Mouse (Mus musculus) frontal cortex, adult (tissue): ENCODE data around the gene Olfr1349.
"Not testable (repeated sequence)": the region's sequence is repeated elsewhere in the genome, so short reads cannot be mapped to it uniquely, and the experiment has no call there.

Experiments
- ATAC-seq: cut with Nextera tagmentation; 2 replicates; pipeline ENCODE4 v1.9.2; 2017; ENCODE audit warnings: mild to moderate bottlenecking, moderate library complexity, mixed read lengths; ENCODE audit not compliant: low TSS enrichment

The Olfr1349 gene

DNA sequence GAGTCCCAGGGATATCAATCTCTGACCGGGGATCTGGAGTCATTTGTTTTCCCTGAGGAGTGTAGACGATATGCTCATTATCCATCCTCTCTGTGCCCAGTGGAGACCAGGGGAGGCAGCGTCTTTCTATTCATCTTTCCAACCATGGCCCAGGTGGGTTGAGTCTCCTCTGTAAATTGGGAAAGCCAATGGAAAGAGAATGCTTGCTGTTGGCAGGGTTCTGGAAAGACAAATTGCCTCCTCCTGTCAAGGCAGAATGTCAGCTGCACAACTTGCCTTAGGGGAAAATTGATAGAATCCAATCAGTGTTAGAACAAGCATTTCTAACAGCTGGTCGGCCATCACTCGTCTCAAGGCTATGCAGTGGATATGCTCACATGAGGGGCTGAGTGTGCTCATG is at the start of gene Olfr1349:
Olfr1349 (minus strand) TSS at position 101 of the 400 bp plus-strand sequence.
- ATAC-seq: no peak

DNA sequence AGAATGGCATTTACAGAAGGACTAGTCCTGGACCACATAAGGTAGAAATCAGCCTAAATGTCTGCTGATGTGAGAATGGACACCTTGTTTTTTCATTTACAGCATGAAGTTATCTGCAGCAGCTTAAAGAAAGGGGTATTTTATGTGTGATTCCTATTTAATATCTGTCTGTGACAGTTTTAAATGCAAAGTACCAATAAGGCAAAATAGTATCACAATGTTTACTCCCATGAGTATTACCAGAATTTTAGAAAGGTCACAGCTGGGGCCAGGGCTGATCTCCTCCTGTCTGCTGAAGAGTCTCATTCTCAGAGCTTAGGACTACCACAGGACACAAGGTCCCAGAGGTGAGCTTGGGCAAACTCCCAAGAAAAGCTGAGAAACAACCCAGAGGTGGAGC is 41.8 kb upstream of the Olfr1349 start, which contains the start of gene Olfr1350:
Olfr1350 (plus strand) TSS at position 301 of the 400 bp plus-strand sequence.
- no peak for ATAC-seq

DNA sequence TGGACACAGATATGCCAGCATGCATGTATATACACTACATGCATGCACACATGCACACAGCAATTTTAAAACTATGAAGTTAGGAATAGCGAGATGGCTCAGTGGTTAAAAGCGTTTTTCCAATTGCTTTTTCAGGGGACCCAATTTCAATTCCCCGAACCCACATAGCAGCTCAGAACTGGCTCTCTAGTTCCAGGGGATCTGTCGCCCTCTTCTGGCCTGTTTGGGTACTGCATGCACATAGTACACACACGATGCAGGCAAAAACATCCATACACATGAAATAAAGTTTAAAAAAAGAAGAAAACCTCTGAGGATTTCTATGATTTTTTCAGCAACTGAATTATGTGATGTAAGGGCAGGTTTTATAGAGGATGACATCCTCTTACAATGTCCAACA is 3.4 kb upstream of the Olfr1349 start:
- ATAC-seq: no peak

DNA sequence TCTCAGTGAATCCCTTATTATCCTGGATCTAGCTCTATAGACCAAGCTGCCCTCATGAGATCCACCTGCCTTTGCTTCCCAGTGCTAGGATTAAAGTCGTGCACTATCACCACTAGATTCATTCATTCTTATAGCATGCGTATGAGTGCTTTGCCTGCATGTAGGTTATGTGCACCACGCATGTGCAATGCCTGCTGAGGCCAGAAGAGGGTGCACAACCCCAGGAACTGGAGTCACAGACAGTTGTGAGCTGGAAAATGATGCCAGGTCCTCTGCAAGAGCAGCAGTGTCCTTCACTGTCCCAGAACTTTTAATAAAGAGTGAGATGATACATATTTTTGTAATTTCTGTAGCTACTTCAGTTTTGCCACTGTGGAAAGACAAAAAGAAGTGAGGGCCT is 2.3 kb upstream of the Olfr1349 start:
- no peak for ATAC-seq

DNA sequence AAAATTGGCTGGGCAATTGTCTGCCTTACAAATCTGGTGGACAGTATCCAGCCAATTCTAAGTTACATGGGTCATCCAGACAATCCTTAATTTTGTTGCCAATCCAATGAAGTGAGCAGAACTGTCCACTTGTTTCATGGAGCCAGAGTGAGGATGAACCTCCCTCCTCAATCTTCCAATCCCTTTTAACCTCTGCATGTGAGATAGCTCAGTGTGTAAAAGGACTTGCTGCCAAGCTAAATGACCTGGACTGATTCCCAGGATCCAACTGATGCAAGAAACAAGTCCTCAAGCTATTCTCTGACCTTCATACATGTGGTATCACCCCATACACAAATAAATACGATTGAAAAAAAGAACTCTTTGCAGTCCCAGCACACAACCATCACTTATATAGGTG is 1.1 kb downstream of the Olfr1349 start:
- no peak for ATAC-seq

DNA sequence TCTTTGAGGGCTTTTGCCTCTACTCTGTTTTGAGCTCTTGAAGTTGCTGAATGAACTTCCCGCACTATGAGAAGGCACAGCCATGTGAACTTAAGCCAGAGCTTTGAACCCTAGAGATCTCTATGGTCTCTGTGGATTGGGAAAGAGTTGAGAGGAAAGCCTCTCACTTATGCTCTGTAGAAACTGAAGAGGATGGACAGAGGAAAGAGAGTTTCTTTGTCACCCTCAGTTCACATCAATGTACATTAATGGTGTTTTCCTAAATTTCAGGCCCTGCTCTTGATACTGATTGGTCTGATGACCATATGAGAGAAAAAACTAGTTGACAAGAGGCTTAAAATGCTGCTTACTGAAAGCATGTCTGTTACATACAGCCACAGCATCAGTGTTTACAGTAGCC is 14.1 kb downstream of the Olfr1349 start, which contains the start of gene Olfr1348:
Olfr1348 (minus strand) TSS at position 101 of the 400 bp plus-strand sequence.
- ATAC-seq: no peak

DNA sequence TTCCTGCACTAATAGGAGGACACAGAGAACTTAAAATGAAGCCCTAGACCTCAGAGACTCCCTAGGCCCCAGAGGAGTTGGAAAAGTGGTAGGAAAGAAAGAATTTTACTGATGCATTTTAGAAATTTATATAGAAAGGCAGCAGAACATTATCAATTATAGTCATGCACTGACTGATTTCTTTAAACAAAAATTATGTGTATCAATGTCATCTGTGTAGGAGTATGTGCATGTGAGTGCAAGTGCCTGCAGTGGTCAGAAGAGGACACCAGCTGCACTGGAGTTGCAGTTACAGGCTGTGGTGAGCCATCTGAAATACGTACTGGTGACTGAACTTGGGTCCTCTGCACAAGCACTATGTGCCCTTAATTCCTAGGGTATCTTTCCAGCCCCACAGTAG is 23.1 kb downstream of the Olfr1349 start, which contains the start of gene Olfr1347:
Olfr1347 (minus strand) TSS at position 101 of the 400 bp plus-strand sequence.
- no peak for ATAC-seq

DNA sequence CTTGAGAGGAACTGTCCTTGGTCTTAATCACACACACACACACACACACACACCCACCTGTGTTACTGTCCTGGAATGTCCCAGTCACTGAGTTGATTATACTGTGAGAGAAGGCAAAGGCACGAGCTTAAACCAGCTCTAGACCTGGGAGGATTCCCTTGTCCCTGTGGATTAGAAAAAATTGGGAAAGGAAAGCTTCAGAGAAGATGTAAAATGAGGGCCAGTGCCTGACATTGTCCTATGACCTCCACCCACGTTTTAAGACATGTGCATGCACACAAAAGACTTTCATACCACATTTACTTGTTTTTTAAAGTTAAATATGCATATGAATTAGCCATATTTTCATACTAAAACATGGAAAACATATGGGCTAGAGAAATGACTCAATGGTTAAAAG is 35.9 kb downstream of the Olfr1349 start, which contains the start of gene Olfr5:
Olfr5 (minus strand) TSS at position 101 of the 400 bp plus-strand sequence.
- ATAC-seq: no peak

DNA sequence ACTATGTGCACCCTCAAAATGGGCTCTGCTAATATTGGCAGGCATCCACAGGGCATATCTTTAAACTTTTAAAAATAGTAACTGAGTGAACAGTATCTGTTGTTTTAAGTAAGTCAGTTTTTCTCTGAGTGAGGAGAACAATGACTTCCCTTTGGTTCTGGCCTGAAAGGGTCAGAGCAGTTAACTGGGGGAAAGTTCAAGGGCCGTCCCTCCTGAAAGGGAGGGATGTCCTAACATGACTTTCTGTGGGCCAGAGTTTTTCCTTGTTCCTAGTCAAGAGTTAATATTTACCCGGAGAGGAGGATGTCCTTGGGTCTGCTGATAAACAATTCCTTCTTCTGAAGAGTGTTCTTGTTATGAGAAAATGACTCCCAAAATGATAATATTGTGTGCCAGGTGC is 45.1 kb downstream of the Olfr1349 start:
- ATAC-seq: not testable (repeated sequence)

DNA sequence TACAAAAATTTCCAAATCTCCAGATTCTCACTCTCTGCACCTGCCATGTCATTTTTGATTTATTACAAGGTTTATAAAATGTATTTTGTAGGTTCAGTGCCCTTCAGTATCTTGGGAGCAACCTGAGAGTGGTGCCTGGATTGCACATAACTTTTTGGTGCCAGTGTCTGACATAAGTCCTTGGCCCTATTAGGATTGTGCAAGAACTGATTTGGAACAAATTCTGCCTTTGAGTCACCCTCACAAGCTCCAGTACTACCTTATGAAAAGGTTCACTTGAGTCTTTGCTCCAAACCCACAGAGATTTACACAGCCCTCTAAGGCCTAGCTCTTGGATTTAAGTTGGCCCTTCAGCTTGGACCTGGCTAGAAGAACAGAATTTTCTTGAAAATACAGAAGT is 55.8 kb downstream of the Olfr1349 start, which contains the start of gene Olfr1346:
Olfr1346 (plus strand) TSS at position 151 of the 400 bp plus-strand sequence.
- ATAC-seq: no peak
